Mouse (Mus musculus) forelimb bud, embryonic 11.5 days (tissue): ENCODE measurements around the gene Ddx49.

Experiments
- DNase-seq: peaks from one replicate; pipeline ENCODE4 v3.0.0-alpha.2; 2012; ENCODE audit warnings: low read depth, low spot score

The Ddx49 gene

GRCm38 (mm10) chr8:70267674-70268073 lies 34.6 kb downstream of the Ddx49 start:
- no peak for DNase-seq

GRCm38 (mm10) chr8:70259043-70259442 lies 43.2 kb downstream of the Ddx49 start:
- DNase-seq: no peak

GRCm38 (mm10) chr8:70258600-70258999 lies 43.7 kb downstream of the Ddx49 start:
- no peak for DNase-seq

GRCm38 (mm10) chr8:70257456-70257855 lies 44.8 kb downstream of the Ddx49 start:
- DNase-seq: no peak

GRCm38 (mm10) chr8:70254628-70255027 lies 47.7 kb downstream of the Ddx49 start:
- no peak for DNase-seq

GRCm38 (mm10) chr8:70247841-70248240 lies 54.4 kb downstream of the Ddx49 start:
- DNase-seq: no peak

- no peak for DNase-seq
These were observed 55.7 kb downstream of the Ddx49 start for GRCm38 (mm10) chr8:70246622-70247021.
